Mouse (Mus musculus) testis, adult 10 weeks (tissue): ENCODE measurements around the gene Ccdc91. TPM values are rescaled to one million over a fixed set of nuclear protein-coding genes. Genes with fewer than 3 reads are reported as not detected.

ENCODE experiments used
- polyA plus RNA-seq: library from polyadenylated mRNA; stranded (reverse); fragments of 350-450 nt; fragmentation: Illumina TruSeq; extraction: RNeasy Lipid Tissue Mini Kit (QIAGEN cat#74804); gene quantifications from one replicate; pipeline ENCODE4 v1.2.3, GENCODE M21; 2014; ENCODE audit warnings: low read depth, low replicate concordance

Ccdc91 gene
- polyA plus RNA-seq: 309 TPM

GRCm38 (mm10) chr6:147475727-147476613 is at the start of gene Ccdc91:
Ccdc91 (plus strand) TSS chr6:147475828.

Other genes starting within 250 kb of the Ccdc91 start
- not detected for gene Pthlh, start 211.6 kb upstream of the Ccdc91 start, polyA plus RNA-seq